Mouse (Mus musculus) midbrain, embryonic 16.5 days (tissue): ENCODE data around the gene Fam189b. TPM values are rescaled to one million over a fixed set of nuclear protein-coding genes. Genes with fewer than 3 reads are reported as not detected.
A peak's percentile ranks its signal among the peaks of the same experiment; 100 is the strongest.

Experiments
- ATAC-seq: fragments of 200-750 bp; cut with Nextera tagmentation; 2 replicates; pipeline ENCODE4 v1.8.0; 2017; ENCODE audit warnings: moderate TSS enrichment
- H3K27ac ChIP-seq: fragments of 300-500 bp; sonication (generic); 2 replicates; pipeline ENCODE4 v1.5.1; 2014; ENCODE audit warnings: mild to moderate bottlenecking, low read length, mixed read lengths
- H3K27me3 ChIP-seq: fragments of 300-500 bp; sonication (generic); 2 replicates; pipeline ENCODE4 v1.6.1; 2014; ENCODE audit warnings: low read depth, low read length, mixed read lengths; ENCODE audit not compliant: control insufficient read depth, insufficient read depth
- H3K36me3 ChIP-seq: fragments of 300-500 bp; sonication (generic); 2 replicates; pipeline ENCODE4 v1.6.1; 2014; ENCODE audit warnings: mild to moderate bottlenecking, low read length, moderate library complexity, mixed read lengths; ENCODE audit not compliant: control insufficient read depth, insufficient read depth
- H3K4me1 ChIP-seq: fragments of 300-500 bp; sonication (generic); 2 replicates; pipeline ENCODE4 v1.6.1; 2014; ENCODE audit warnings: mild to moderate bottlenecking, low read length, mixed read lengths; ENCODE audit not compliant: control insufficient read depth, insufficient read depth
- H3K4me2 ChIP-seq: fragments of 300-500 bp; sonication (generic); 2 replicates; pipeline ENCODE4 v1.6.1; 2014; ENCODE audit warnings: mild to moderate bottlenecking, low read length, mixed read lengths
- H3K4me3 ChIP-seq: fragments of 300-500 bp; sonication (generic); 2 replicates; pipeline ENCODE4 v1.5.1; 2014; ENCODE audit warnings: low read depth, mild to moderate bottlenecking, low read length, moderate library complexity, mixed read lengths
- H3K9ac ChIP-seq: fragments of 300-500 bp; sonication (generic); 2 replicates; pipeline ENCODE4 v1.6.1; 2014; ENCODE audit warnings: low read depth, low read length, mixed read lengths
- H3K9me3 ChIP-seq: fragments of 300-500 bp; sonication (generic); replicated peaks from 2 replicates; pipeline ENCODE4 v1.6.1; 2014; ENCODE audit warnings: mild to moderate bottlenecking, low read length, mixed read lengths; ENCODE audit not compliant: control insufficient read depth, poor library complexity, severe bottlenecking
- WGBS: fragments of 180-500 bp; shearing (Covaris S2); extraction: QIAGEN DNeasy Blood & Tissue Kit; methylation state at CpG from one replicate; pipeline ENCODE4 v1.1.7; 2014; 5-methylcytosine and 5-hydroxymethylcytosine counted together
- microRNA counts: library from miRNA; unstranded; fragments of <30 nt; microRNA quantifications from one replicate; lab custom pipeline; 2016
- microRNA-seq: library from miRNA; unstranded; fragments of <30 nt; microRNA quantifications from one replicate; pipeline ENCODE4, GENCODE M21; 2017
- polyA plus RNA-seq: library from polyadenylated mRNA; unstranded; fragments of >200 nt; fragmentation: Nextera tagmentation; extraction: Ambion mirVana; gene quantifications from 2 replicates; pipeline ENCODE4 v1.2.1, GENCODE M21; 2015

Fam189b gene
- polyA plus RNA-seq, 1 experiment from 2014 or later: 33.6 TPM

DNA sequence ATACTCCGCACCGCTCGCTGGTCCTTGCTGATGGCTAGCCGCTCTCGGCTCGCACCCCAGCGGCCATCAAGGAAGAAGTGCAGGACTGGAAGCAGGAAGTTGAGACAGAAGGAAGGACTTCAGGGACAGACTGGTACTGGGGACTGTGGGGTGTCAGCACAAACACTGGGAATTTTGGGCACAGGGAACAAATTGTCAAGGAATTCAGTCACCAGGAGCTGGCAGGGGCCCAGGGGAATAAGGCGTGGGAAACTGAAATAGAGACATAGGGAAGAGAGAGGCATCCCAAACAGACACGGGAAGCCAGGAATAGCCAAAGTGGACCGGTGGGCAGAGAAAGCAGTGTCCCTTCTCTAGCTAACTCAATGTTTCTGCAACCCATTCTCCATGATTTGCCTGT is 53.6 kb downstream of the Fam189b start:
- ATAC-seq: no peak
- no peaks in the 10 kb centered on the region for H3K9me3 ChIP-seq
- peaks cover 72% of the 10 kb centered on the region for H3K36me3 ChIP-seq
- no peak overlapping the region for H3K4me2 ChIP-seq
- no peak overlapping the region for H3K4me3 ChIP-seq
- H3K4me1 ChIP-seq: no peaks in the 10 kb centered on the region
- H3K27ac ChIP-seq: no peak overlapping the region
- no peak overlapping the region for H3K9ac ChIP-seq
- 92% methylated on average over 10 of the region's 10 CpGs for WGBS
- no peaks in the 10 kb centered on the region for H3K27me3 ChIP-seq

- H3K4me1 ChIP-seq: peaks cover 5% of the 10 kb centered on the region; the same call in 1 of the 2 replicates
- H3K9me3 ChIP-seq: no peaks in the 10 kb centered on the region
- H3K27ac ChIP-seq: no peak overlapping the region
- H3K4me3 ChIP-seq: no peak overlapping the region
- H3K36me3 ChIP-seq: peaks cover 78% of the 10 kb centered on the region
- WGBS: 95% methylated on average over 21 of the region's 21 CpGs
- no peak overlapping the region for H3K9ac ChIP-seq
- ATAC-seq: no peak
- H3K27me3 ChIP-seq: no peaks in the 10 kb centered on the region
- H3K4me2 ChIP-seq: no peak overlapping the region
Measured at GRCm38 (mm10) chr3:89237682-89238081, 54.7 kb downstream of the Fam189b start.

- Histone ChIP-seq H3K27me3 (no peaks in the 10 kb centered on the region), H3K27ac (no peak overlapping the region), H3K36me3 (peaks cover 72% of the 10 kb centered on the region), H3K4me2 (no peak overlapping the region), H3K9ac (no peak overlapping the region), H3K4me1 (peaks cover 13% of the 10 kb centered on the region), H3K9me3 (no peaks in the 10 kb centered on the region), H3K4me3 (no peak overlapping the region)
- no peak for ATAC-seq
- 62% methylated on average over 8 of the region's 12 CpGs for WGBS
Measured at GRCm38 (mm10) chr3:89238494-89238893, 55.6 kb downstream of the Fam189b start.

MicroRNA genes within 50 kb of the gene (microRNA counts, 519-probe panel; counts per million panel counts)
- 2,064 counts per million, percentile 53 among the panel's probes with 10 or more counts for microRNA mmu-miR-92b (lab: Ali Mortazavi, UCI)

Small RNAs within 50 kb of the gene (microRNA-seq; reads per million reads assigned to microRNA genes)
- gene Mir92b: 4,202 reads per million, percentile 89 among the genes with 10 or more reads in this experiment

Other genes starting within 250 kb of the Fam189b start
- gene Ash1l, start 232.5 kb upstream of the Fam189b start, polyA plus RNA-seq: 19.0 and 21.9 TPM in 2 replicates
- gene Dap3, start 232.0 kb upstream of the Fam189b start, polyA plus RNA-seq: 120 and 123 TPM in 2 replicates
- gene Rusc1, start 89.8 kb upstream of the Fam189b start, polyA plus RNA-seq: 101 and 103 TPM in 2 replicates
- gene Gm43738, start 82.0 kb upstream of the Fam189b start, polyA plus RNA-seq: 0.14 TPM in 1 of 2 replicates, not detected in the other
- 512 and 577 TPM in 2 replicates for gene Fdps, start 81.2 kb upstream of the Fam189b start, polyA plus RNA-seq
- gene Pklr, start 47.0 kb upstream of the Fam189b start, polyA plus RNA-seq: 0.30 TPM in 1 of 2 replicates, not detected in the other
- 59.1 and 65.9 TPM in 2 replicates for gene Hcn3, start 22.9 kb upstream of the Fam189b start, polyA plus RNA-seq
- 15.9 and 19.7 TPM in 2 replicates for gene Clk2, start 18.3 kb upstream of the Fam189b start, polyA plus RNA-seq
- 145 and 152 TPM in 2 replicates for gene Scamp3, start 5.7 kb upstream of the Fam189b start, polyA plus RNA-seq
- gene Gba, start 19.8 kb downstream of the Fam189b start, polyA plus RNA-seq: 46.4 and 49.0 TPM in 2 replicates
- 52.2 and 53.6 TPM in 2 replicates for gene Thbs3, start 32.0 kb downstream of the Fam189b start, polyA plus RNA-seq
- 145 and 150 TPM in 2 replicates for gene Mtx1, start 43.9 kb downstream of the Fam189b start, polyA plus RNA-seq
- gene Muc1, start 45.9 kb downstream of the Fam189b start, polyA plus RNA-seq: 0.57 and 1.5 TPM in 2 replicates
- 195 TPM in 2 replicates for gene Krtcap2, start 62.8 kb downstream of the Fam189b start, polyA plus RNA-seq
- 90.3 and 91.2 TPM in 2 replicates for gene Trim46, start 63.2 kb downstream of the Fam189b start, polyA plus RNA-seq
- gene Dpm3, start 76.2 kb downstream of the Fam189b start, polyA plus RNA-seq: 60.4 and 64.5 TPM in 2 replicates
- 40.2 and 41.3 TPM in 2 replicates for gene Slc50a1, start 87.4 kb downstream of the Fam189b start, polyA plus RNA-seq
- gene Efna1, start 98.0 kb downstream of the Fam189b start, polyA plus RNA-seq: 6.8 and 7.4 TPM in 2 replicates
- gene Efna3, start 139.8 kb downstream of the Fam189b start, polyA plus RNA-seq: 40.5 and 59.0 TPM in 2 replicates
- 3.7 and 4.2 TPM in 2 replicates for gene Efna4, start 154.9 kb downstream of the Fam189b start, polyA plus RNA-seq
- gene Adam15, start 166.9 kb downstream of the Fam189b start, polyA plus RNA-seq: 60.6 and 78.2 TPM in 2 replicates
- gene Dcst2, start 178.8 kb downstream of the Fam189b start, polyA plus RNA-seq: 0.09 and 0.25 TPM in 2 replicates
- 0.96 and 0.98 TPM in 2 replicates for gene Dcst1, start 182.1 kb downstream of the Fam189b start, polyA plus RNA-seq
- gene Zbtb7b, start 211.6 kb downstream of the Fam189b start, polyA plus RNA-seq: 0.49 and 0.61 TPM in 2 replicates
- 1.4 TPM in 1 of 2 replicates, not detected in the other for gene Lenep, start 219.7 kb downstream of the Fam189b start, polyA plus RNA-seq
- gene Flad1, start 228.7 kb downstream of the Fam189b start, polyA plus RNA-seq: 35.4 and 39.1 TPM in 2 replicates
- 77.1 and 86.2 TPM in 2 replicates for gene Cks1b, start 235.2 kb downstream of the Fam189b start, polyA plus RNA-seq
- 13.2 and 14.9 TPM in 2 replicates for gene Shc1, start 235.3 kb downstream of the Fam189b start, polyA plus RNA-seq
- gene Pygo2, start 247.1 kb downstream of the Fam189b start, polyA plus RNA-seq: 47.6 and 48.7 TPM in 2 replicates